Mouse (Mus musculus): ENCODE results near the gene Flnb.

DNA sequence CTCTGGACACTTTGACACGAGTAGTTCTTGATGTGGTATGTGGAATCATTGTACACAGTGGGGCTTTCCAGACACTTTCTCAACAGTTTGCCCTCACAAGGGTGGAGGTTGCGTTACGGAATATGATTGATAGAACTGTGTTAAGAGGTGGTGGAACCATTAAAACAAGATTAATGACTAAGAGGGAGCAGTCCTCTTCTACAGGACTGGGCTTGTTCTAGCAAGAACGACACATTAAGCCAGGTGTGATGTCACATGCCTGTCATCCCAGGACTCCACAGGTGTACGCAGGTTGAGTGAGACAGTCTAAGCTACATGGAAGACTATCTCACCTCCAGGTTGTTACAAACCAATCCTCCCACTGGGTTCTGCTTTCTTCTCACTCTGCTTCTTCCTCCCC lies 181.7 kb downstream of the Flnb start:
- no peak for TF ChIP-seq POLR2A (IDR thresholded peaks at IDR 0.05; ENCODE audit: insufficient read length, low read depth)
- no peak for TF ChIP-seq POLR2AphosphoS2 (IDR thresholded peaks at IDR 0.05; ENCODE audit: insufficient read length, low read depth)
- TF ChIP-seq TCF12 (IDR thresholded peaks at IDR 0.05; ENCODE audit: insufficient read depth, poor library complexity, severe bottlenecking): no peak
- no peak for TF ChIP-seq MAX (IDR thresholded peaks at IDR 0.05; ENCODE audit: low read depth)
- TF ChIP-seq USF1 (IDR thresholded peaks at IDR 0.05; ENCODE audit: low read depth): no peak
- no peak for TF ChIP-seq MYOG (IDR thresholded peaks at IDR 0.05; ENCODE audit: control insufficient read depth in 1 of 3, insufficient read depth in 1 of 3, insufficient read length in 2 of 3, low read depth in 2 of 3)
- TF ChIP-seq SRF (IDR thresholded peaks at IDR 0.05; ENCODE audit: control insufficient read depth, insufficient read length, low read depth): no peak
- TF ChIP-seq REST (IDR thresholded peaks at IDR 0.05; ENCODE audit: insufficient read depth, insufficient read length): no peak
- TF ChIP-seq MYOD1 (IDR thresholded peaks at IDR 0.05; ENCODE audit: control insufficient read depth in 1 of 3, insufficient read length in 2 of 3, low read depth in 2 of 3): no peak
- TF ChIP-seq CEBPB (IDR thresholded peaks at IDR 0.05; ENCODE audit: insufficient read depth, poor library complexity, severe bottlenecking): no peak
- TF ChIP-seq E2F4 (IDR thresholded peaks at IDR 0.05; ENCODE audit: insufficient read depth): no peak
